Mouse (Mus musculus): Measurements from ENCODE around the gene Rasal1.

- TF ChIP-seq CTCF (IDR thresholded peaks at IDR 0.05; ENCODE audit: borderline replicate concordance, control insufficient read depth, extremely low read depth, insufficient read depth, low read length, poor library complexity) (no peak), POLR2A (IDR thresholded peaks at IDR 0.05; ENCODE audit: control insufficient read depth, extremely low read depth, insufficient read depth, low read length, poor library complexity) (no peak)
Observed at GRCm38 (mm10) chr5:120690417-120690816, 41.8 kb downstream of the Rasal1 start.
